Mouse (Mus musculus) stomach, postnatal 0 days (tissue): ENCODE measurements around the gene Fuom.

Source experiments
- CTCF ChIP-seq: IDR thresholded peaks from 2 replicates; pipeline ENCODE4 v1.5.1; 2016; ENCODE audit warnings: antibody characterized with exemption, low read depth, mild to moderate bottlenecking, moderate library complexity
- EP300 ChIP-seq: optimal IDR thresholded peaks from 2 replicates; pipeline ENCODE3; 2016; ENCODE audit warnings: antibody characterized with exemption

- TF ChIP-seq CTCF, result no peak
- no peak for TF ChIP-seq EP300
Observed at GRCm38 (mm10) chr7:140060936-140061831, 41.1 kb downstream of the Fuom start.
